Mouse (Mus musculus) MEL (cell line): Measurements from ENCODE around the gene Edem3. TPM values are rescaled to one million over a fixed set of nuclear protein-coding genes. Genes with fewer than 3 reads are reported as not detected.

Source experiments
- DNase-seq: peaks from one replicate; pipeline ENCODE4 v3.0.0; 2011; ENCODE audit warnings: low read depth, low spot score
- H3K27ac ChIP-seq: 2 replicates; pipeline ENCODE4 v1.5.1; 2012; ENCODE audit warnings: low read depth, mild to moderate bottlenecking, control low read depth, low read length, moderate library complexity; ENCODE audit not compliant: control insufficient read depth
- H3K27me3 ChIP-seq, 2 experiments: fragments of 150-350 bp in 1 of 2; sonication (generic) in 1 of 2; 2 replicates each; pipeline ENCODE4 v1.6.1; 2012; ENCODE audit warnings: low read length in 2 of 2, mild to moderate bottlenecking in 2 of 2, improper control_type of control experiment in 1 of 2, moderate library complexity in 1 of 2; ENCODE audit not compliant: insufficient read depth in 2 of 2, control insufficient read depth in 1 of 2
- H3K36me3 ChIP-seq, 2 experiments: 2 replicates each; pipeline ENCODE4 v1.6.1; 2012 to 2014; ENCODE audit warnings: low read length in 2 of 2, improper control_type of control experiment in 1 of 2, inconsistent platforms in 1 of 2, mild to moderate bottlenecking in 1 of 2; ENCODE audit not compliant: insufficient read depth in 2 of 2, control insufficient read depth in 1 of 2
- H3K4me1 ChIP-seq, 2 experiments: fragments of 150-350 bp in 1 of 2; sonication (generic) in 1 of 2; 2 replicates each; pipeline ENCODE4 v1.6.1; 2012; ENCODE audit warnings: low read length in 2 of 2, improper control_type of control experiment in 1 of 2, mild to moderate bottlenecking in 1 of 2; ENCODE audit not compliant: insufficient read depth in 2 of 2, control insufficient read depth in 1 of 2
- H3K4me3 ChIP-seq, 2 experiments: fragments of 150-350 bp in 1 of 2; sonication (generic) in 1 of 2; 2 replicates each; pipeline ENCODE4 v1.5.1; 2012; ENCODE audit warnings: low read depth in 2 of 2, low read length in 2 of 2, mild to moderate bottlenecking in 2 of 2, moderate library complexity in 2 of 2, control low read depth in 1 of 2, improper control_type of control experiment in 1 of 2; ENCODE audit not compliant: control insufficient read depth in 1 of 2, insufficient read depth in 1 of 2
- H3K79me2 ChIP-seq: 2 replicates; pipeline ENCODE4 v1.6.1; 2012; ENCODE audit warnings: mild to moderate bottlenecking, low read length, moderate library complexity; ENCODE audit not compliant: control insufficient read depth, poor library complexity, insufficient read depth
- H3K9ac ChIP-seq: 2 replicates; pipeline ENCODE4 v1.6.1; 2012; ENCODE audit warnings: low read depth, mild to moderate bottlenecking, control low read depth, low read length, moderate library complexity; ENCODE audit not compliant: control insufficient read depth, poor library complexity, severe bottlenecking
- H3K9me3 ChIP-seq: fragments of 150-350 bp; sonication (generic); replicated peaks from 2 replicates; pipeline ENCODE4 v1.6.1; 2012; ENCODE audit warnings: mild to moderate bottlenecking, low read length, improper control_type of control experiment, moderate library complexity; ENCODE audit not compliant: insufficient read depth
- EP300 ChIP-seq, 2 experiments: IDR thresholded peaks; 2 replicates each; pipeline ENCODE4 v1.6.1; 2011; ENCODE audit warnings: improper control_type of control experiment in 2 of 2, low read length in 2 of 2, low read depth in 1 of 2, mild to moderate bottlenecking in 1 of 2
- GABPA ChIP-seq: IDR thresholded peaks from 2 replicates; pipeline ENCODE4 v1.6.1; 2012; ENCODE audit warnings: low read depth, mild to moderate bottlenecking, inconsistent platforms, low read length, improper control_type of control experiment, moderate library complexity
- GATA1 ChIP-seq: IDR thresholded peaks from 2 replicates; pipeline ENCODE4 v1.6.1; 2011; ENCODE audit warnings: low read depth, low read length, improper control_type of control experiment
- HCFC1 ChIP-seq: IDR thresholded peaks from 2 replicates; pipeline ENCODE4 v1.6.1; 2012; ENCODE audit warnings: low read depth, mild to moderate bottlenecking, inconsistent platforms, low read length, improper control_type of control experiment, moderate library complexity
- KAT2A ChIP-seq: conservative IDR thresholded peaks from 2 replicates; pipeline ENCODE4 v1.6.1; 2012; ENCODE audit warnings: low read depth, low read length, improper control_type of control experiment, inconsistent platforms
- MAX ChIP-seq: IDR thresholded peaks from 2 replicates; pipeline ENCODE4 v1.6.1; 2011; ENCODE audit warnings: low read length, improper control_type of control experiment
- MXI1 ChIP-seq: IDR thresholded peaks from 2 replicates; pipeline ENCODE4 v1.6.1; 2011; ENCODE audit warnings: mild to moderate bottlenecking, low read depth, low read length, improper control_type of control experiment
- MYB ChIP-seq: IDR thresholded peaks from 2 replicates; pipeline ENCODE4 v1.6.1; 2011; ENCODE audit warnings: mild to moderate bottlenecking, low read depth, low read length, improper control_type of control experiment
- NELFE ChIP-seq: IDR thresholded peaks from 2 replicates; pipeline ENCODE4 v1.6.1; 2011; ENCODE audit warnings: low read depth, low read length, improper control_type of control experiment
- NRF1 ChIP-seq: IDR thresholded peaks from 2 replicates; pipeline ENCODE4 v1.6.1; 2014; ENCODE audit warnings: low read depth, mild to moderate bottlenecking, inconsistent platforms, low read length, improper control_type of control experiment, moderate library complexity; ENCODE audit not compliant: poor library complexity, insufficient read depth, severe bottlenecking
- POLR2A ChIP-seq, 2 experiments: IDR thresholded peaks; 2 replicates each; pipeline ENCODE4 v1.6.1; 2011 to 2012; ENCODE audit warnings: low read length in 2 of 2, mild to moderate bottlenecking in 2 of 2, control low read depth in 1 of 2, improper control_type of control experiment in 1 of 2, low read depth in 1 of 2, moderate library complexity in 1 of 2; ENCODE audit not compliant: control insufficient read depth in 1 of 2, insufficient read depth in 1 of 2, poor library complexity in 1 of 2
- POLR2AphosphoS2 ChIP-seq: IDR thresholded peaks from 2 replicates; pipeline ENCODE4 v1.6.1; 2011; ENCODE audit warnings: low read length, improper control_type of control experiment
- POLR2AphosphoS5 ChIP-seq: IDR thresholded peaks from 2 replicates; pipeline ENCODE4 v1.6.1; 2012; ENCODE audit warnings: low read depth, borderline replicate concordance, mild to moderate bottlenecking, inconsistent platforms, low read length, moderate library complexity, mixed read lengths
- RAD21 ChIP-seq: IDR thresholded peaks from 2 replicates; pipeline ENCODE4 v1.6.1; 2011; ENCODE audit warnings: mild to moderate bottlenecking, low read depth, low read length, improper control_type of control experiment
- RCOR1 ChIP-seq: IDR thresholded peaks from 2 replicates; pipeline ENCODE4 v1.6.1; 2012; ENCODE audit warnings: low read depth, mild to moderate bottlenecking, inconsistent platforms, low read length, improper control_type of control experiment
- SMC3 ChIP-seq: IDR thresholded peaks from 2 replicates; pipeline ENCODE4 v1.6.1; 2011; ENCODE audit warnings: low read depth, low read length, improper control_type of control experiment
- TAL1 ChIP-seq: IDR thresholded peaks from 2 replicates; pipeline ENCODE4 v1.6.1; 2012; ENCODE audit warnings: mild to moderate bottlenecking, inconsistent platforms, low read length, moderate library complexity, mixed read lengths
- TBP ChIP-seq: IDR thresholded peaks from 2 replicates; pipeline ENCODE4 v1.8.0; 2011; ENCODE audit warnings: low read depth, low read length, improper control_type of control experiment
- TCF12 ChIP-seq: IDR thresholded peaks from 2 replicates; pipeline ENCODE4 v1.6.1; 2014; ENCODE audit warnings: low read depth, mild to moderate bottlenecking, inconsistent platforms, low read length, improper control_type of control experiment, moderate library complexity
- UBTF ChIP-seq: IDR thresholded peaks from 2 replicates; pipeline ENCODE4 v1.6.1; 2012; ENCODE audit warnings: low read depth, mild to moderate bottlenecking, inconsistent platforms, low read length, improper control_type of control experiment, moderate library complexity, borderline replicate concordance; ENCODE audit not compliant: insufficient read depth
- ZKSCAN1 ChIP-seq: IDR thresholded peaks from 2 replicates; pipeline ENCODE4 v1.6.1; 2012; ENCODE audit warnings: low read depth, mild to moderate bottlenecking, inconsistent platforms, low read length, improper control_type of control experiment, moderate library complexity
- ZMIZ1 ChIP-seq: IDR thresholded peaks from 2 replicates; pipeline ENCODE4 v1.6.1; 2012; ENCODE audit warnings: low read depth, mild to moderate bottlenecking, inconsistent platforms, low read length, improper control_type of control experiment, moderate library complexity
- ZNF384 ChIP-seq: IDR thresholded peaks from 2 replicates; pipeline ENCODE4 v1.6.1; 2012; ENCODE audit warnings: low read depth, mild to moderate bottlenecking, inconsistent platforms, low read length, improper control_type of control experiment
- polyA plus RNA-seq, 2 experiments: library from polyadenylated mRNA; stranded (reverse) in 1 of 2; unstranded in 1 of 2; fragments of >175 nt in 1 of 2; fragments of >200 nt in 1 of 2; gene quantifications; 2 replicates each; pipeline versions ENCODE4 v1.2.1 to v1.2.4; 2012; ENCODE audit warnings: low replicate concordance in 2 of 2, low read depth in 1 of 2; ENCODE audit not compliant: insufficient read length in 2 of 2, insufficient read depth in 1 of 2, missing spikeins in 1 of 2
- total RNA-seq: library from RNA; depleted of rRNA; stranded (reverse); fragments of 300-350 nt; gene quantifications from 2 replicates; pipeline ENCODE4 v1.2.3, GENCODE M21; 2012

The Edem3 gene
- total and polyA plus RNA-seq, 3 experiments, result 11.6 to 15.6 TPM; not detected in 1

- no peak for TF ChIP-seq RAD21
- TF ChIP-seq GABPA, result no peak
- TF ChIP-seq POLR2AphosphoS2, result no peak
- TF ChIP-seq ZNF384, result no peak
- TF ChIP-seq EP300 (IDR thresholded peaks at IDR 0.05; ENCODE audit: low read depth in 1 of 2, low read length in 2 of 2), result peak; percentile 53 to 74; a peak in 3 of 4 replicates
- TF ChIP-seq ZKSCAN1, result no peak
- no peak for TF ChIP-seq ZMIZ1
These were observed 24.1 kb downstream of the Edem3 start (continued) for GRCm38 (mm10) chr1:151779306-151779705.

- Histone ChIP-seq H3K4me3 (no peak overlapping the region), H3K27me3 (no peaks in the 10 kb centered on the region), H3K9me3 (no peaks in the 10 kb centered on the region), H3K79me2 (no peaks in the 10 kb centered on the region), H3K9ac (no peak overlapping the region), H3K4me1 (peaks cover 2 to 3% of the 10 kb centered on the region in 2 experiments; a peak in 2 of 4 replicates), H3K36me3 (peaks cover 8 to 9% of the 10 kb centered on the region in 2 experiments), H3K27ac (no peak overlapping the region)
- TF ChIP-seq UBTF (no peak), HCFC1 (no peak), RCOR1 (no peak), POLR2AphosphoS2 (no peak), NRF1 (no peak), POLR2AphosphoS5 (no peak), SMC3 (no peak), MXI1 (no peak), POLR2A (IDR thresholded peaks at IDR 0.05; ENCODE audit: control insufficient read depth in 1 of 2, insufficient read depth in 1 of 2, low read depth in 1 of 2, low read length in 2 of 2, poor library complexity in 1 of 2) (no peak), EP300 (IDR thresholded peaks at IDR 0.05; ENCODE audit: low read depth in 1 of 2, low read length in 2 of 2) (no peak), KAT2A (no peak), TBP (no peak), MAX (no peak), GATA1 (no peak), NELFE (no peak), TCF12 (no peak), TAL1 (no peak), MYB (no peak)
- no peak for DNase-seq
These were observed 26.3 kb downstream of the Edem3 start for GRCm38 (mm10) chr1:151781447-151781846.
